Mouse (Mus musculus): Measurements from ENCODE around the gene Srgap2. TPM values are rescaled to one million over a fixed set of nuclear protein-coding genes. Genes with fewer than 3 reads are reported as not detected.
A peak's percentile ranks its signal among the peaks of the same experiment; 100 is the strongest.

Srgap2 gene
- polyA plus RNA-seq, 1 experiment from 2014 or later: 3.1 TPM

GRCm38 (mm10) chr1:131528561-131529166 lies 1.5 kb upstream of the Srgap2 start:
- 0 out of 2 replicates have a peak overlapping the region, but pooled peaks have one; percentile 51 for H3K27ac ChIP-seq (ENCODE audit: low read depth, low read length)
- no peak for ATAC-seq

GRCm38 (mm10) chr1:131528081-131528507 lies 942 bp upstream of the Srgap2 start:
- Histone ChIP-seq H3K27ac (ENCODE audit: low read depth, low read length) (peak overlapping the region; percentile 51), H3K9ac (ENCODE audit: low read depth, low read length) (peak overlapping the region; percentile 41), H3K9me3 (ENCODE audit: control insufficient read depth) (no peaks in the 10 kb centered on the region), H3K27me3 (replicated peaks; ENCODE audit: control insufficient read depth, insufficient read depth, low read length) (no peaks in the 10 kb centered on the region), H3K4me1 (replicated peaks; ENCODE audit: control insufficient read depth, insufficient read depth, low read length) (no peaks in the 10 kb centered on the region; the same call in 1 of the 2 replicates), H3K4me2 (replicated peaks; ENCODE audit: low read depth) (peak overlapping the region; percentile 98), H3K36me3 (ENCODE audit: control insufficient read depth, insufficient read depth) (no peaks in the 10 kb centered on the region), H3K4me3 (ENCODE audit: low read depth, low read length) (peak overlapping the region; percentile 76)
- TF ChIP-seq CTCF (IDR thresholded peaks at IDR 0.05; ENCODE audit: low read depth): no peak
- under 1% methylated on average over 34 of the region's 34 CpGs for WGBS
- no peak for ATAC-seq

More at GRCm38 (mm10) chr1:131528561-131529166, 1.5 kb upstream of the Srgap2 start:
- no peak for TF ChIP-seq CTCF (IDR thresholded peaks at IDR 0.05; ENCODE audit: low read depth)
- no peaks in the 10 kb centered on the region for H3K9me3 ChIP-seq (ENCODE audit: control insufficient read depth)
- no peaks in the 10 kb centered on the region for H3K36me3 ChIP-seq (ENCODE audit: control insufficient read depth, insufficient read depth)
- H3K4me3 ChIP-seq (ENCODE audit: low read depth, low read length): peak overlapping the region; percentile 76
- no peaks in the 10 kb centered on the region; the same call in 1 of the 2 replicates for H3K4me1 ChIP-seq (replicated peaks; ENCODE audit: control insufficient read depth, insufficient read depth, low read length)
- H3K27me3 ChIP-seq (replicated peaks; ENCODE audit: control insufficient read depth, insufficient read depth, low read length): no peaks in the 10 kb centered on the region
- peak overlapping the region; percentile 41; the same call in 1 of the 2 replicates for H3K9ac ChIP-seq (ENCODE audit: low read depth, low read length)
- WGBS: under 1% methylated on average over 9 of the region's 9 CpGs
- peak overlapping the region; percentile 98 for H3K4me2 ChIP-seq (replicated peaks; ENCODE audit: low read depth)

GRCm38 (mm10) chr1:131526371-131527270 lies 531 bp downstream of the Srgap2 start:
- H3K9me3 ChIP-seq (ENCODE audit: control insufficient read depth): no peaks in the 10 kb centered on the region
- H3K4me2 ChIP-seq (replicated peaks; ENCODE audit: low read depth): peak overlapping the region; percentile 100
- H3K27ac ChIP-seq (ENCODE audit: low read depth, low read length): peak overlapping the region; percentile 88
- under 1% methylated on average over 79 of the region's 81 CpGs for WGBS
- H3K4me1 ChIP-seq (replicated peaks; ENCODE audit: control insufficient read depth, insufficient read depth, low read length): no peaks in the 10 kb centered on the region; the same call in 1 of the 2 replicates
- no peaks in the 10 kb centered on the region for H3K27me3 ChIP-seq (replicated peaks; ENCODE audit: control insufficient read depth, insufficient read depth, low read length)
- no peaks in the 10 kb centered on the region for H3K36me3 ChIP-seq (ENCODE audit: control insufficient read depth, insufficient read depth)
- TF ChIP-seq CTCF (IDR thresholded peaks at IDR 0.05; ENCODE audit: low read depth): peak; percentile 61
- peak; percentile 32 for ATAC-seq
- peak overlapping the region; percentile 60 for H3K4me3 ChIP-seq (ENCODE audit: low read depth, low read length)
- H3K9ac ChIP-seq (ENCODE audit: low read depth, low read length): peak overlapping the region; percentile 74

- Histone ChIP-seq H3K27me3 (replicated peaks; ENCODE audit: control insufficient read depth, insufficient read depth, low read length) (no peaks in the 10 kb centered on the region), H3K4me1 (replicated peaks; ENCODE audit: control insufficient read depth, insufficient read depth, low read length) (peaks cover 3% of the 10 kb centered on the region; the same call in 1 of the 2 replicates), H3K9ac (ENCODE audit: low read depth, low read length) (peak overlapping the region; percentile 74), H3K4me2 (replicated peaks; ENCODE audit: low read depth) (peak overlapping the region; percentile 100), H3K36me3 (ENCODE audit: control insufficient read depth, insufficient read depth) (no peaks in the 10 kb centered on the region), H3K9me3 (ENCODE audit: control insufficient read depth) (no peaks in the 10 kb centered on the region), H3K4me3 (ENCODE audit: low read depth, low read length) (peak overlapping the region; percentile 60), H3K27ac (ENCODE audit: low read depth, low read length) (peak overlapping the region; percentile 88; the same call in 1 of the 2 replicates)
- no peak for ATAC-seq
- no peak for TF ChIP-seq CTCF (IDR thresholded peaks at IDR 0.05; ENCODE audit: low read depth)
- under 1% methylated on average over 41 of the region's 41 CpGs for WGBS
Measured at GRCm38 (mm10) chr1:131525586-131526271, 1.4 kb downstream of the Srgap2 start.

- Histone ChIP-seq H3K36me3 (ENCODE audit: control insufficient read depth, insufficient read depth) (no peaks in the 10 kb centered on the region), H3K4me2 (replicated peaks; ENCODE audit: low read depth) (peak overlapping the region; percentile 100), H3K4me1 (replicated peaks; ENCODE audit: control insufficient read depth, insufficient read depth, low read length) (peaks cover 3% of the 10 kb centered on the region; the same call in 1 of the 2 replicates), H3K4me3 (ENCODE audit: low read depth, low read length) (peak overlapping the region; percentile 60), H3K9me3 (ENCODE audit: control insufficient read depth) (no peaks in the 10 kb centered on the region), H3K27me3 (replicated peaks; ENCODE audit: control insufficient read depth, insufficient read depth, low read length) (no peaks in the 10 kb centered on the region), H3K9ac (ENCODE audit: low read depth, low read length) (peak overlapping the region; percentile 74), H3K27ac (ENCODE audit: low read depth, low read length) (no peak overlapping the region)
- WGBS: 4% methylated on average over 26 of the region's 26 CpGs
- ATAC-seq: no peak
- TF ChIP-seq CTCF (IDR thresholded peaks at IDR 0.05; ENCODE audit: low read depth): no peak
Measured at GRCm38 (mm10) chr1:131525101-131525585, 2.0 kb downstream of the Srgap2 start.

Data from intestine, postnatal 0 days (tissue).